Comparison of ENCODE assay signal across 18 mouse cellular contexts in genomic region chr6:28550255-28551004, GRCm38 (mm10).
DNase-seq lines count a peak whose midpoint lies in the region; ATAC-seq and TF ChIP-seq lines count a peak whose summit lies in the region.
"Had no signal": no experiment of that assay in that cellular context is flagged by ENCODE, and none has a peak within 500 bp of the region (broad histone marks: within the 10 kb centered on the region; RNA-seq: fewer than 3 reads in every experiment).

No protein-coding gene starts in this region.

- no peak for TF ChIP-seq POLR2A in lung, adult 2 months (IDR thresholded peaks at IDR 0.05; ENCODE audit: borderline replicate concordance, extremely low read depth, low read depth, low read length)

- no peaks in the 10 kb centered on the region for H3K4me1 ChIP-seq in lung, adult 2 months (ENCODE audit: control insufficient read depth, insufficient read depth, low read length)
- H3K4me1 ChIP-seq in ES-E14 (ENCODE audit: control insufficient read depth in 2 of 2, insufficient read depth in 2 of 2, low read length in 2 of 2, poor library complexity in 1 of 2): peaks cover 0 to 13% of the 10 kb centered on the region in 2 experiments; a peak in 2 of 4 replicates
- H3K4me1 ChIP-seq in midbrain, embryonic 12.5 days: peaks cover 14% of the 10 kb centered on the region; the same call in 1 of the 2 replicates
- peaks cover 16% of the 10 kb centered on the region for H3K4me1 ChIP-seq in neural tube, embryonic 15.5 days
- H3K4me1 ChIP-seq: liver, embryonic 15.5 days had no signal

- no peak overlapping the region for H3K4me2 ChIP-seq in midbrain, embryonic 12.5 days (replicated peaks)
- H3K4me2 ChIP-seq in neural tube, embryonic 15.5 days: no peak overlapping the region
- H3K4me2 ChIP-seq: limb, embryonic 15.5 days; liver, embryonic 15.5 days had no signal

- H3K9ac ChIP-seq in ES-E14 (ENCODE audit: insufficient read depth, low read depth, low read length, poor library complexity, severe bottlenecking): no peak overlapping the region
- no peak overlapping the region for H3K9ac ChIP-seq in midbrain, embryonic 12.5 days (replicated peaks)
- H3K9ac ChIP-seq in neural tube, embryonic 15.5 days (replicated peaks): no peak overlapping the region
- H3K9ac ChIP-seq: limb, embryonic 15.5 days; liver, embryonic 15.5 days had no signal

- WGBS in lung, adult 2 months: 76% methylated on average over 7 of the region's 7 CpGs
- 57% methylated on average over 7 of the region's 7 CpGs for whole genome bisulfite sequencing in midbrain, embryonic 12.5 days
- 64% methylated on average over 7 of the region's 7 CpGs for WGBS in neural tube, embryonic 15.5 days

- in situ Hi-C loops in ES-E14 (cut with MboI; ENCODE audit: low sequenced_read_pairs in 2 of 2, unreplicated experiment in 2 of 2): no loop called here

- DNase-seq in lung, adult 2 months: peak; percentile 7
- no peak for DNase-seq in lung, postnatal 25 days (ENCODE audit: low spot score)
- DNase-seq in ES-E14 (ENCODE audit: low read depth, low spot score) (peak; percentile 59), ZHBTc4 (ENCODE audit: low read depth, low spot score) (peak; percentile 76)
- DNase-seq in spleen, adult 18-20 months: no peak
- no peak for DNase-seq in frontal cortex, postnatal 25 days (ENCODE audit: low spot score in 2 of 2)
- DNase-seq: adrenal gland, adult 2 months; cerebellum, adult 9-11 months; gastrocnemius, postnatal 10 days; heart, adult 2 months; kidney, adult 11 months; layer of hippocampus, postnatal 36 days; thymus, postnatal 36 days had no signal

- H3K9me3 ChIP-seq in ES-E14 (ENCODE audit: control insufficient read depth, insufficient read depth, low read depth, low read length): no peaks in the 10 kb centered on the region
- no peaks in the 10 kb centered on the region for H3K9me3 ChIP-seq in midbrain, embryonic 12.5 days
- no peaks in the 10 kb centered on the region for H3K9me3 ChIP-seq in neural tube, embryonic 15.5 days (replicated peaks)
- H3K9me3 ChIP-seq: limb, embryonic 15.5 days; liver, embryonic 15.5 days had no signal

- H3K4me3 ChIP-seq in lung, adult 2 months (replicated peaks; ENCODE audit: extremely low read depth, low read depth, low read length): no peak overlapping the region
- H3K4me3 ChIP-seq in ES-E14 (ENCODE audit: insufficient read depth in 1 of 2, low read depth in 1 of 2, low read length in 2 of 2, poor library complexity in 1 of 2, severe bottlenecking in 1 of 2): no peak overlapping the region
- H3K4me3 ChIP-seq in midbrain, embryonic 12.5 days: no peak overlapping the region
- no peak overlapping the region for H3K4me3 ChIP-seq in neural tube, embryonic 15.5 days (replicated peaks)
- H3K4me3 ChIP-seq: heart, adult 2 months; limb, embryonic 15.5 days; liver, embryonic 15.5 days had no signal

- H3K27me3 ChIP-seq in midbrain, embryonic 12.5 days: no peaks in the 10 kb centered on the region
- H3K27me3 ChIP-seq in neural tube, embryonic 15.5 days (replicated peaks): no peaks in the 10 kb centered on the region
- H3K27me3 ChIP-seq: limb, embryonic 15.5 days; liver, embryonic 15.5 days had no signal

- peaks cover 7% of the 10 kb centered on the region for H3K36me3 ChIP-seq in ES-E14 (ENCODE audit: control insufficient read depth, insufficient read depth, low read length, poor library complexity, severe bottlenecking)
- H3K36me3 ChIP-seq in midbrain, embryonic 12.5 days: peaks cover 13% of the 10 kb centered on the region
- peaks cover 13% of the 10 kb centered on the region; the same call in 1 of the 2 replicates for H3K36me3 ChIP-seq in neural tube, embryonic 15.5 days

- 0 out of 2 replicates have a peak overlapping the region, but pooled peaks have one; percentile 2 for H3K27ac ChIP-seq in ES-E14 (ENCODE audit: insufficient read depth, low read depth, low read length, poor library complexity, severe bottlenecking)
- H3K27ac ChIP-seq in midbrain, embryonic 12.5 days (replicated peaks): 0 out of 2 replicates have a peak overlapping the region, but pooled peaks have one; percentile 10
- no peak overlapping the region for H3K27ac ChIP-seq in neural tube, embryonic 15.5 days (replicated peaks)
- H3K27ac ChIP-seq: heart, adult 2 months; kidney, postnatal 0 days; limb, embryonic 15.5 days; liver, embryonic 15.5 days had no signal

- no peak for TF ChIP-seq CTCF in lung, adult 2 months (IDR thresholded peaks at IDR 0.05; ENCODE audit: insufficient read depth, low read length)

- no peak for ATAC-seq in midbrain, embryonic 12.5 days (ENCODE audit: low FRiP score, low read depth)
- ATAC-seq in neural tube, embryonic 15.5 days (ENCODE audit: low FRiP score): no peak

TF ChIP-seq in ES-E14, 5 proteins besides CTCF, POLR2A, EP300 and RAD21:
- TF ChIP-seq MAFK (IDR thresholded peaks at IDR 0.05; ENCODE audit: insufficient read depth, low read depth, low read length) (no peak), HCFC1 (IDR thresholded peaks at IDR 0.05; ENCODE audit: borderline replicate concordance, insufficient read depth, low read length) (no peak), CHD2 (IDR thresholded peaks at IDR 0.05; ENCODE audit: low read depth, low read length) (no peak), ZNF384 (IDR thresholded peaks at IDR 0.05; ENCODE audit: low read depth, low read length) (no peak), ZC3H11A (IDR thresholded peaks at IDR 0.05; ENCODE audit: borderline replicate concordance, low read depth, low read length) (no peak)
TF ChIP-seq in ES-E14: peak in this region for 0.

Comparison
In these comparisons a context has a peak if more than half of its experiments do, and no peak if none do; other contexts are left out.
1. DNase-seq: peak in lung, adult 2 months (single experiment), ES-E14 (single experiment) and ZHBTc4 (single experiment); none in lung, postnatal 25 days (single experiment), spleen, adult 18-20 months (0 of 2) and frontal cortex, postnatal 25 days (0 of 2).